Mouse (Mus musculus) liver, adult 2 months (tissue): Measurements from ENCODE around the gene Tsr1.

ENCODE experiments used
- CTCF ChIP-seq: fragments of 200-500 bp; IDR thresholded peaks from 2 replicates; pipeline ENCODE4 v1.5.1; 2011; ENCODE audit warnings: low read depth, low read length, control low read depth
- POLR2A ChIP-seq: fragments of 200-500 bp; IDR thresholded peaks from 2 replicates; pipeline ENCODE4 v1.6.1; 2011; ENCODE audit warnings: low read length, control low read depth; ENCODE audit not compliant: insufficient read depth; ENCODE audit errors: extremely low read depth

DNA sequence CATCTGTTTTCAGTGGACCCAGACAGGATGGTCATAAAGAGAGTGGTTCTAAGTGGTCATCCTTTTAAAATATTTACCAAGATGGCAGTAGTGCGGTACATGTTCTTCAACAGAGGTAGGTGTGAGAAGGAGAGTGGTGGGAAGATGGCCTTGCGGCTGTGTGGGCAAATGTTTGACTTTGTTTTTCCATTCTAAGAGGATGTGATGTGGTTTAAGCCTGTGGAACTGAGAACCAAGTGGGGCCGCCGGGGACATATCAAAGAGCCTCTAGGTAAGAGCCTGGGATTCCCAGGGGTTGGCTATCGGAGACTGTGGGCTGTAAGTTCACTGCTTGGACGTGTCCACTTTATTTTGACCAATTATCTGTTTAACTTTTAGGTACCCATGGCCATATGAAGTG is 10.0 kb downstream of the Tsr1 start:
- TF ChIP-seq CTCF (no peak), POLR2A (no peak)
